Mouse (Mus musculus): Measurements from ENCODE around the gene Dmgdh. TPM values are rescaled to one million over a fixed set of nuclear protein-coding genes. Genes with fewer than 3 reads are reported as not detected.

Dmgdh gene
- polyA plus RNA-seq, 1 experiment = not detected

- Histone ChIP-seq H3K36me3 (ENCODE audit: control insufficient read depth, insufficient read depth, low read length) (no peaks in the 10 kb centered on the region), H3K27me3 (ENCODE audit: control insufficient read depth, insufficient read depth, low read length) (no peaks in the 10 kb centered on the region), H3K4me3 (ENCODE audit: extremely low read depth, insufficient read depth, insufficient read length) (no peak overlapping the region), H3K4me1 (ENCODE audit: control insufficient read depth, insufficient read depth, insufficient read length) (no peaks in the 10 kb centered on the region), H3K27ac (ENCODE audit: insufficient read depth, low read length) (no peak overlapping the region)
- TF ChIP-seq POLR2A (IDR thresholded peaks at IDR 0.05; ENCODE audit: low read depth, low read length) (no peak), CTCF (IDR thresholded peaks at IDR 0.05; ENCODE audit: extremely low read depth, insufficient read depth, insufficient read length, insufficient replicate concordance) (no peak)
- DNase-seq (ENCODE audit: low read depth in 1 of 2, low spot score in 2 of 2) = no peak
- WGBS = 77% methylated on average over 5 of the region's 5 CpGs
Measured at GRCm38 (mm10) chr13:93797011-93797600, 122.9 kb downstream of the Dmgdh start.

Other genes starting within 250 kb of the Dmgdh start
- 5.1 and 7.7 TPM in 2 replicates for gene Jmy, start 174.6 kb upstream of the Dmgdh start, polyA plus RNA-seq (2012; rRNA removed)
- gene Bhmt, start 36.5 kb upstream of the Dmgdh start, polyA plus RNA-seq (2012; rRNA removed) = 0.07 TPM in 1 of 2 replicates, not detected in the other
- gene Bhmt2, start 131 bp upstream of the Dmgdh start, polyA plus RNA-seq (2012; rRNA removed) = not detected in 2 replicates
- gene Arsb, start 97.2 kb downstream of the Dmgdh start, polyA plus RNA-seq (2012; rRNA removed) = 16.6 and 20.2 TPM in 2 replicates